In the genomic region with DNA sequence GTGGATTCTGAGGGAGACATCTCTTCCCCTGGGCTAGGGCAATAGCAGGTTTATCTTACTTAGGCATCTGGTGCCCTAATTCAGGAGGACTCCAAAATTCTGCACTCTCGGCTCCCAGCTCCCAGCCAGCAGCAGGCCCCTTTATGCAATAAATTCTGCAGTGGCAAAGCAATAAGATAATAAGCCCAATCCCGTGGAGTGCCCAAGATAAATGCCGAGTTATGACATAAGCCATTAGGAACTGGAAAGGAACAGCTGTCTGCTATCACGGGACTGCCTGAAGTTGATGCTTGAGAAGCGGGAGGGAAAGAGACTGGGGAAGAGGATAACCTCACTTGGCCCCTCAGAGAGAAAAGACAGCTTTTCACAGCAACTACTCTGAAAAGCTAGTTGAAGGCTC, we compare ENCODE assay signal across 10 mouse cellular contexts.
DNase-seq lines count a peak whose midpoint lies in the region; ATAC-seq and TF ChIP-seq lines count a peak whose summit lies in the region.
"Had no signal": no experiment of that assay in that cellular context is flagged by ENCODE, and none has a peak within 500 bp of the region (broad histone marks: within the 10 kb centered on the region; RNA-seq: fewer than 3 reads in every experiment).

No protein-coding gene starts in this region.

- 0 out of 2 replicates have a peak, but pooled peaks cover 3% of the 10 kb centered on the region for H3K4me1 ChIP-seq in stomach, embryonic 14.5 days (ENCODE audit: control insufficient read depth, insufficient read depth, low read length)
- no peaks in the 10 kb centered on the region for H3K4me1 ChIP-seq in stomach, postnatal 0 days (replicated peaks; ENCODE audit: control insufficient read depth, insufficient read depth)
- H3K4me1 ChIP-seq in lung, embryonic 15.5 days = peaks cover 4% of the 10 kb centered on the region; the same call in 1 of the 2 replicates
- H3K4me1 ChIP-seq: embryonic facial prominence, embryonic 12.5 days had no signal

- no peak for TF ChIP-seq CTCF in stomach, postnatal 0 days (IDR thresholded peaks at IDR 0.05; ENCODE audit: low read depth)

- H3K9me3 ChIP-seq in stomach, embryonic 14.5 days (ENCODE audit: control insufficient read depth, low read depth, low read length) = no peaks in the 10 kb centered on the region
- H3K9me3 ChIP-seq in stomach, postnatal 0 days (ENCODE audit: control insufficient read depth, low read length) = no peaks in the 10 kb centered on the region
- no peaks in the 10 kb centered on the region for H3K9me3 ChIP-seq in lung, embryonic 15.5 days
- H3K9me3 ChIP-seq: embryonic facial prominence, embryonic 12.5 days had no signal

- ATAC-seq in stomach, embryonic 14.5 days (ENCODE audit: insufficient number of reproducible peaks, insufficient read depth, low FRiP score, low read depth) = peak; percentile 46; the same call in 1 of the 2 replicates
- ATAC-seq in stomach, postnatal 0 days (ENCODE audit: low FRiP score, low TSS enrichment) = no peak
- peak; percentile 89; the same call in 1 of the 2 replicates for ATAC-seq in lung, embryonic 15.5 days (ENCODE audit: borderline replicate concordance, extremely low read depth, low FRiP score, low TSS enrichment)

- WGBS in stomach, embryonic 14.5 days = 19% methylated on average over 5 of the region's 5 CpGs
- 39% methylated on average over 5 of the region's 5 CpGs for whole genome bisulfite sequencing in stomach, postnatal 0 days
- WGBS in lung, embryonic 15.5 days = 29% methylated on average over 5 of the region's 5 CpGs

- no peak overlapping the region for H3K4me3 ChIP-seq in stomach, embryonic 14.5 days (ENCODE audit: low read depth, low read length)
- H3K4me3 ChIP-seq in stomach, postnatal 0 days (ENCODE audit: low read depth, low read length) = no peak overlapping the region
- no peak overlapping the region for H3K4me3 ChIP-seq in lung, embryonic 15.5 days
- H3K4me3 ChIP-seq: embryonic facial prominence, embryonic 12.5 days had no signal

- no peak overlapping the region for H3K4me2 ChIP-seq in stomach, embryonic 14.5 days (replicated peaks; ENCODE audit: low read depth, low read length)
- H3K4me2 ChIP-seq in stomach, postnatal 0 days (replicated peaks; ENCODE audit: low read depth) = no peak overlapping the region
- H3K4me2 ChIP-seq in lung, embryonic 15.5 days = no peak overlapping the region
- H3K4me2 ChIP-seq: embryonic facial prominence, embryonic 12.5 days had no signal

- H3K36me3 ChIP-seq in stomach, embryonic 14.5 days (ENCODE audit: control insufficient read depth, insufficient read depth, low read length) = no peaks in the 10 kb centered on the region
- no peaks in the 10 kb centered on the region for H3K36me3 ChIP-seq in stomach, postnatal 0 days (ENCODE audit: control insufficient read depth, insufficient read depth, low read length)
- H3K36me3 ChIP-seq in lung, embryonic 15.5 days = no peaks in the 10 kb centered on the region
- H3K36me3 ChIP-seq: embryonic facial prominence, embryonic 12.5 days had no signal

- TF ChIP-seq EP300 in stomach, postnatal 0 days (optimal IDR thresholded peaks at IDR 0.05) = no peak

- H3K9ac ChIP-seq in stomach, embryonic 14.5 days (replicated peaks; ENCODE audit: low read depth, low read length) = no peak overlapping the region
- H3K9ac ChIP-seq in stomach, postnatal 0 days (ENCODE audit: low read length) = no peak overlapping the region
- H3K9ac ChIP-seq in lung, embryonic 15.5 days = no peak overlapping the region
- H3K9ac ChIP-seq: embryonic facial prominence, embryonic 12.5 days; liver, embryonic 14.5 days had no signal

- H3K27me3 ChIP-seq in stomach, embryonic 14.5 days (ENCODE audit: control insufficient read depth, insufficient read depth, low read length) = no peaks in the 10 kb centered on the region
- H3K27me3 ChIP-seq in stomach, postnatal 0 days (ENCODE audit: control insufficient read depth, insufficient read depth, low read length) = no peaks in the 10 kb centered on the region
- H3K27me3 ChIP-seq in lung, embryonic 15.5 days = no peaks in the 10 kb centered on the region
- H3K27me3 ChIP-seq: embryonic facial prominence, embryonic 12.5 days had no signal

- peak; percentile 2 for DNase-seq in adrenal gland, adult 2 months
- DNase-seq in adrenal gland, adult 8-10 months = no peak
- DNase-seq in stomach, postnatal 0 days (ENCODE audit: low spot score) = no peak
- no peak for DNase-seq in urinary bladder, postnatal 25 days (ENCODE audit: low spot score)
- no peak for DNase-seq in ovary, postnatal 36 days (ENCODE audit: low spot score)
- DNase-seq in urinary bladder, postnatal 36 days (ENCODE audit: low spot score in 2 of 2) = no peak

- no peak overlapping the region for H3K27ac ChIP-seq in stomach, embryonic 14.5 days (ENCODE audit: low read length)
- H3K27ac ChIP-seq in stomach, postnatal 0 days (replicated peaks) = no peak overlapping the region
- no peak overlapping the region for H3K27ac ChIP-seq in lung, embryonic 15.5 days
- H3K27ac ChIP-seq: embryonic facial prominence, embryonic 12.5 days; liver, embryonic 14.5 days had no signal
